Mouse (Mus musculus) CD8-positive naive resting alpha-beta T cell, adult 2 months (primary cell): ENCODE data around the gene Lactbl1.
A peak's percentile ranks its signal among the peaks of the same experiment; 100 is the strongest.

Experiments used
- DNase-seq, 2 experiments: peaks; one replicate each; pipeline ENCODE4 v3.0.0; 2022; ENCODE audit warnings: low read depth in 2 of 2, low spot score in 2 of 2

The Lactbl1 gene

DNA sequence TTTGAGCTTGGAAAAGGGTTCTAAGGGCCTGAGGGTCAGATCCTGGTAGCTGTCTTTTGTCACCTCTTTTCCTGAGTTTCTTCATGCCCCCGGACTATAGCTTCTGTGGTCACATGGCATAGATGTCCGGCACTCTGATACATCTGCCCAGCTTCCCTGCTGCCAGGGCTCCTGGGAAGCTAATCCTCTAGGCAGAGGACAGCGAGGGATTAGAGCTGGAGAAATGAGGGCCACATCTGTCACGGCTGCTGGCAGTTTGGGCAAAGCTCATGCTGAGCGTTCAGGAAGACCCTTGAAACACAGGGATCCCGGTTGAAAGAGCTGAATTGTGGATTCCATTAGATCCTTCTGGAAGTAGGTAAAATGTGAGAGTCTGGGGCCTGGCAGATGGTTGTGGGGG is at the start of gene Lactbl1:
Lactbl1 (plus strand) TSS at position 234 of the 400 bp plus-strand sequence.
- no peak for DNase-seq

GRCm38 (mm10) chr4:136581885-136582284 is 40.5 kb upstream of the Lactbl1 start:
- no peak for DNase-seq

DNA sequence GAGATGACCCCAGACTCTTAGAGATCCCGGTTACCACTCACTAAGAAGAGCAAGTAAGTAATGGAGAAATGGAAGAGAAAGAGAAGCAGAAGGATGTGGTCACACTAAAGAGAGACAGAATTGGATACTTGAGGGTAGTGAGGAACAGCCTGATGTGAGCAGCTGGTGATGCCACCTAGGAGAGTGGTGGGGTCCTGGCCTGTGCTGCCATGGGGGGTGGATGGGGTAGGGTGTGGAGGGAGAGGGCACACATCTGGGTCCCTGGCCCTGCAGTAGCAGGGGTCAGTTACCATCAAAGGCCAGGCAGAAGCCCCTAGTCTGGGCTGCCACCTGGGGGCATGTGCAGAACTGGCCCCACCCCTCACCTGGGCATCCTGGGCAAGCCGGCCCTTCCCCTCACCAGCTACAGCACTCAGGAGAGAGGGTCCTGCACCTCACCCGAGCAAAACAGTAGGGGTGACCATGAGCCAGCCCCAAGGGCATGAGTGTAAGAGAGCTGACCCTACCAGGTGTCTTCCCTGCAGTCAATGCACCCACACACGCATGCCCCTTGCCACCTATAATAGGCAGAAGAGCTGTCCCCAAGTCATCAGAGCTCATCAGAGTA is 35.1 kb upstream of the Lactbl1 start:
- no peak for DNase-seq

DNA sequence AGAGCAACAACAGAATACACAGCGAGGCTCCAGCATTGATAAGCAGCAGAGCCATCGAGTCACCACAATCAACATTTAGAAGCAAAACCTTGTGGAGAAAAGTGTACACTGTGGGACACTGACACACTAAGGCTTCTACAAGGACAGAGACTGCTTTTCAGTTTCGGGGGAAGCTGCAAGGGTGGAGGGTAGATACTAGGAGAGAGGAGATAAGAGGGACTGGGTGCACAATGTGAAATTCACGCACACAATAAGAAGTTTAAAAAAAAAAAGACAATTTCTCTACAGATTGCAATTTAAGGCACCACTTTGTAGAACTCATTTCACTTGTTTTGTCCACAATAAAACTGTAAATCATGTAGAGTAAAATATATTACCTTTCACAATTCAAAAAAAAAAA is 34.4 kb upstream of the Lactbl1 start:
- DNase-seq, result no peak

DNA sequence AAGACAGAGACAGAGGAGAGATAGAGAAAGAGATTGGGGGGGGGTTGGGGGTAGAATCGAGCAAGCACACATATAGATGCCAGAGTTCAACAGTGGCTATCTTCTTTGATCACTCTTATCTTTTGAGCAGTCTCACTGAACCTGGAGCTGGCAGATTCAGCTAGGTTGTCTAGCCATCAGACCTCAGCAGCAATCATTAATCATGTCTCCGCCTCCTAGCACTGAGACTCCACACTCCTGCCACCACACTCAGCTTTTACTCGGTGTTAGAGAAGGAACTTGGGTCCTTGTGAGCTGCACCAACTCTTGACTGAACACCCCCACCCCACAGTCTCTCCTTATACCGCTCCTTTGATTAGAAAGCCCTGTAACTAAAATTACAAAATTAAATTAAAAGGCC is 30.3 kb upstream of the Lactbl1 start:
- no peak for DNase-seq

DNA sequence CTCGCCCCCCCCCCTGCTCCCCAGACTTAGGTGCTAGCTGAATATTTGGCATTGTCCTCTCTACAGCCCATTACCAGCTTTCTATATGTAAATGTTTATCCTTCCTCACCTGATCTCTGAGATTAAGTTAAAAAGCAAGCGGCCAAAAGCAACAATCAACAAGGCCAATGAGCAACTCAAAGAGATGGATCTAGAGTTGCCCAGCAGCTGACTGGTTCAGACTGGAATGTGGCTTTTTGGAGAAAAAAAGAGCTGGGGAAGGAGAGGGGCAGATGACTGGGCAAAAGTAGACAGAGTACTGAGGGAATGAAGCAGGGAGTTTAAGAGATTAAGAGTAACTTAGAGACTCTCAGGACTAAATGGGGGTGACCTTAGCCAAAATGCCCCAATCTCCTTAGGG is 28.4 kb upstream of the Lactbl1 start:
- DNase-seq, result no peak

DNA sequence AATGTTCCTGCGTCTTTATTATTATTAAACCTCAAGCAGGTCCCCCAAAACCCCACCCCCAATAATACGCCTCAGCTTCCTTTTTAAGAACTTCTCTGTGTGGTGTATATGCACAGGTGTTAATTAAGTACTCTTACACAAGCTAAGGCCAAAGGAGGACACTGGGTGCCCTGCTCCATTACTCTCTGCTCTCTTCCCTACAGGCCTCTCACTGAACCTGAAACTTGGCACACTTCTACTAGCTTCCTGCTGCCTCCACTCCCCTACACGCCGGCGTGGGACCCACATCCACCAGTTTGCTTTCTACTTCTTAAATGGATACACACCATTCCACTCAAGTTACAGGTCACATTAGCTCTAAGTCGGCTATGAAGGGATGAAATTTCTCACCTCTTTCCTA is 27.2 kb upstream of the Lactbl1 start:
- no peak for DNase-seq

- DNase-seq, result no peak
Observed at GRCm38 (mm10) chr4:136598268-136598876, 24.0 kb upstream of the Lactbl1 start.

GRCm38 (mm10) chr4:136599869-136600268 is 22.6 kb upstream of the Lactbl1 start:
- no peak for DNase-seq

DNA sequence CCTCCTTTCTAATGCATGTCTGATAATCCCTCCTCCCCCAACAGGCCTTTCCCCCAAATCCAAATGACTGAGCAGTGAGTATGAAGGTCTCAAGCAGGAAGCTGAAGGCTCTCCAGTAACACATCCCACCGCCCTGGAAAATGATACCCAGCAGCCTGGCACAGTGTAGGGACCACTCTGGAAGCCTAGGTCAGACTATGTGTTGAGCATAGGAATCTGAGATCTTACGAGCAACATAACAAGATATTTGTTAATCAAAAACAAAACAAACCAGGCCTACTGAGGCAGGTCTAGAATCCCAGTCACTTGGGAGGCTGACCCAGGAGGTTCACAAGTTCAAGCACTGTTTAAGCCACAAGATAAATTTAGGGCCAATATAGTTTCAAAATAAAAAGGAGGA is 21.9 kb upstream of the Lactbl1 start:
- no peak for DNase-seq

- peak in 1 of 2 experiments; percentile 4 for DNase-seq
Observed at GRCm38 (mm10) chr4:136601476-136601875, 20.9 kb upstream of the Lactbl1 start.

DNA sequence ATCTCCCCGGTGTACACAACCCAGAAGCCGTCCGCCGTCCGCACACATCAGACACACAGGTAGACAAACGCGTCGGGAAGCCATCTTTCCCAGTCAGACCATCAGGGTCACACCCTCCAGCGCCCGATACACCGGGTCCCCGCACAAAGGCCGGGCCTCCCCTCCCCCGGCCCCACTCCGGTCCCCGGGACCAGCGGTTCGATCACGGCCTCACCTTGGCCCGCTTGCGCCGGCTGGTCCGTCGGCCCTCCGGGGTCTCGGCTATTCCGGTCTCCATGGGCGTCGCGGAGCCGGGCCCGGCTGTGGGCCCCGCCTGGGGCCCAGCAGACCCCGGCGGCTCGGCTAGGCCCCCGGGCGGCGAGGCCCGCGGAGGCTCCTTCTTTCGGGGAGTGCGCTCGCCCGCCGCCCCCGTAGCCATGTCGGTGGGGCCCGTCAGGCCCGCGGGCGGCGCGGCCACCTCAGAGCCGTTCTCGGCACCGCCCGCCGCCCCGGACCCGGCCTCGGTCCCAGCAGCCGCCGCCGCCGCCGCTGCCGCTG is 20.3 kb upstream of the Lactbl1 start:
- DNase-seq, result peak; percentile 34 to 50

GRCm38 (mm10) chr4:136602568-136602967 is 19.9 kb upstream of the Lactbl1 start, which contains the start of gene Kdm1a:
Kdm1a (minus strand) TSS chr4:136602723.
- DNase-seq, result peak; percentile 95 to 98

GRCm38 (mm10) chr4:136605756-136606485 is 16.5 kb upstream of the Lactbl1 start:
- no peak for DNase-seq

DNA sequence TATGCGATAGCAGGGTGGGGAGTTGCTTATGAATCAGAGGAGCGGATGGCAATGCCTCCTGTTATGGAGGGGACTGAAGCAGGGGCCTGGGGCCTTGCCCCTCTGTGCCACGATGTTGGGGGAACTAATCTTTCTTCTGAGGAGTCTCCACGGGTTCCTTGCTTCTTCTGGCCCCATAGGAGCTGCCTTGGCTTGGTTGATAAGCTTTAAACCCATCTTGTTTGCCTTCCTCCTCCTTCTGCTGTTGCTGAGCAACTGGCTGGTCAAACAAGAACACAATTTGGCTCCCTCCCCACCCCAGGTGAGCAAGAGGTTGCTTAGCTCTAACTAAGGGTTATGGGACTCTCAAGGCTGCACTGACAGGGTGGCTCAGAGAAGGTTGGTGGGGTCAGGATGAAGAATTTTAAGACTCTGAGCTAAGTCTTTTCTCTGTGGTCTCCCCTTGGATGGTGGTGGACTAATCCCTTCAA is 12.0 kb upstream of the Lactbl1 start, which contains the start of gene Tex46:
Tex46 (plus strand) TSS at position 51 of the 470 bp plus-strand sequence.
- no peak for DNase-seq

DNA sequence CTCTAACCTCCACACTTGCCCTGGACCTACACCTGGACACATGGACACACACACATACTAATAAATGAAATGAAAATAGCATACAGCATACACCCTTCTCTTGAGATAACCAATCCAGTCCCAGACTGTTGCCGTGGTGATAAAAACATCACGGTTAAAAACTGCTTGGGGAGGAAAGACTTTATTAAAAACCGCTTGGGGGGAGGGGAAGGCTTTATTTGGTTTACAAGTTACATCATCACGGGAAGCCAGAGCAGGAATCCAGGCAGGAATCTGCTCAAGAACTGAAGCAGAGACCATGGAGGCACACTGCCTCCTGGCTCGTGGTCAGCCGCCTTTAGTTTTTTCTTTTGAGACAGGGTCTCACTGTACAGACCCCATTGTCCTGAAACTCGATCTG is 8.8 kb upstream of the Lactbl1 start:
- no peak for DNase-seq

- DNase-seq, result peak; percentile 44 to 50
Observed at GRCm38 (mm10) chr4:136621336-136621735, 1.1 kb upstream of the Lactbl1 start.

DNA sequence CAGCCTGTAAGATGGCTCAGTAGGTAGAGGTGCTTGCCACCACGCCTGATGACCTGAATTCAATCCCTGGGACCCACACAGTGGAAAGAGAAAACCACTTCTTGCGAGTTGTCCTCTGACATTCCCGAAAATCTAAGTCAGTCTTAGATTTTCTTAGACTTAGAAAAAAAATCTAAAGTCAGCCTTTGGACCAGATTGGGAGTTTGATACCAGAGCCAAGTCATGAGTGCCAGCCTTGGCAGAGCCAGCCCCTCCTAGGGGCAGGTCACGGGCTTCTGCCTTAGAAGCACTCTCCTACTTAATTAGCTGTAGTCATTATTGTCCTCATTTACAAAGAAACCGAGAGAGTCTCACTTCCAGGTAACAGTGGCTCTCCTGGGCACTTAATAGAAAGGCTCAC is 465 bp upstream of the Lactbl1 start:
- DNase-seq, result no peak

DNA sequence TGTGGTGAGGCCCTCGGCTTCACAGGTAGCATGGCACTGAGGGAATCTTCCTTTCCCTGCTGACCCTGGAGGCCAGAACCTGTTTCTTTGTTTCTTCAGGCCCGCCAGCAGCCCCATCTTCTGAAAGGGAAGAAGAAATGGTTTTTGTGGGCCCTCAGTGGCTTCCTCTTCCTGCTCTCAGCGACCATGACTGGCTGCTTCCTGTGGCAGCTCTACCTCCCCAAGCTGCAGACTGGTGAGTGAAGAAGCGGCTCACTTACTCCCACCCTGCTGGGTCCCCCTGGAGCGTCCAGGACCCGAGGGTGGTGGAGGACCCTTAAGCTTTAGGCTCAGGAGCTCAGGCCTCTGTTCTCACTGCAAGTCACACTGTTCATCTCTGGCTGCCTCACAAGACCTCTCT is 4.2 kb downstream of the Lactbl1 start:
- peak; percentile 14 to 28 for DNase-seq

- DNase-seq, result no peak
Observed at GRCm38 (mm10) chr4:136631237-136631994, 9.0 kb downstream of the Lactbl1 start.

GRCm38 (mm10) chr4:136635995-136636394 is 13.6 kb downstream of the Lactbl1 start:
- no peak for DNase-seq
